Mouse (Mus musculus) heart, postnatal 0 days (tissue): ENCODE data around the gene Cdh1.

Experiments
- CTCF ChIP-seq: IDR thresholded peaks from 2 replicates; pipeline ENCODE4 v1.5.1; 2016; ENCODE audit warnings: antibody characterized with exemption, control low read depth, low read depth
- EP300 ChIP-seq: IDR thresholded peaks from 2 replicates; pipeline ENCODE4 v1.6.1; 2016; ENCODE audit warnings: antibody characterized with exemption, low read depth

GRCm38 (mm10) chr8:106640212-106640611 is 37.1 kb downstream of the Cdh1 start:
- no peak for TF ChIP-seq CTCF
- TF ChIP-seq EP300 = no peak
